Mouse (Mus musculus): Measurements from ENCODE around the gene Serpinb9e. TPM values are rescaled to one million over a fixed set of nuclear protein-coding genes. Genes with fewer than 3 reads are reported as not detected.
"Not testable (repeated sequence)": the region's sequence is repeated elsewhere in the genome, so short reads cannot be mapped to it uniquely, and the experiment has no call there.

The Serpinb9e gene
- not detected in 2 replicates for polyA plus RNA-seq (2014; fragmentation: Nextera tagmentation; extraction: Ambion mirVana)

DNA sequence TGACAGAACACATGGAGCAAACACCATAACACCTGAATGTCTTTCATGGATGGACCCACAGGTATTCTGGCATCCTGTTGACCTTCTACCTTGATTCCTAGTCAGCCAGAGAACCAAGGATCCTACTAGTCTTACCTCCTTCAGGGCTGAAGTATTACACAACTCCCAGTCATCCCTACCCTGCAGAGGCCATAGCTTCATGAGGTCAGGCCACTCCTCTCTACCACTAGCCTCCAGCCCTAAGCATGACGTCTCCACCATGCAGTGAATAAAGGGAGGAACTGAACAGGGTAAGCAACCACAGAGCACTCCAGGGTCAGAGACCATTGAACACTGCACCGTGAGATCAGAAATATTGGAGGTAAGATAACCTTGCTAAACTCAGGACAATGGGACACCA is at the start of gene Serpinb9e:
Gene Serpinb9e (plus strand): TSS at position 301 of the 400 bp plus-strand sequence.
- H3K4me2 ChIP-seq (ENCODE audit: low read length); H3K4me1 ChIP-seq (ENCODE audit: control insufficient read depth, insufficient read depth, low read length); H3K9ac ChIP-seq (ENCODE audit: low read length); H3K27me3 ChIP-seq (replicated peaks; ENCODE audit: control insufficient read depth, insufficient read depth, low read length); H3K9me3 ChIP-seq (replicated peaks; ENCODE audit: control insufficient read depth, low read length); H3K4me3 ChIP-seq (ENCODE audit: low read depth, low read length); H3K36me3 ChIP-seq (ENCODE audit: control insufficient read depth, insufficient read depth, low read length); H3K27ac ChIP-seq (ENCODE audit: low read depth, low read length); DNase-seq (ENCODE audit: low spot score); ATAC-seq: not testable (repeated sequence)
- WGBS: 77% methylated on average over 2 of the region's 2 CpGs

DNA sequence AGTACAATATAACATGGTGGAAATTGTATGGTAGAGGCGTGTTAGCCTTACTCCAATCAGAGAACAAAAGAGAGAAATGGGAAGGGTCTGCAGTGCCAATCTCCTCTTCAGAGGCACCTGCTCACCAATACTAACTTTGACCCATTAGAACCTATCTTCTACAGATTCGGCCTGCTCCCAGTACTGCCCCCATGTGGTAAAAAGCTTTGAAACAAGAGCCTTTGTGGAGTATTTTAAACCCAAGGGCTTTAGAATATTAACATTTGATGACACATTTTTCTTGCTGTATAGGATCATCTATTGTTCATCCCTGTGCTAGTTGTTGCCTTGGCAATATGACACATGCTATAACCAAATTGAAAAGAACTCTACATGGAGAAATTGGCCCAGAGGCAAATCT is 49.7 kb upstream of the Serpinb9e start:
- Histone ChIP-seq H3K27ac (ENCODE audit: low read depth, low read length) (no peak overlapping the region), H3K9me3 (replicated peaks; ENCODE audit: control insufficient read depth, low read length) (no peaks in the 10 kb centered on the region), H3K27me3 (replicated peaks; ENCODE audit: control insufficient read depth, insufficient read depth, low read length) (no peaks in the 10 kb centered on the region), H3K4me2 (ENCODE audit: low read length) (no peak overlapping the region), H3K4me1 (ENCODE audit: control insufficient read depth, insufficient read depth, low read length) (no peaks in the 10 kb centered on the region), H3K9ac (ENCODE audit: low read length) (no peak overlapping the region), H3K36me3 (ENCODE audit: control insufficient read depth, insufficient read depth, low read length) (no peaks in the 10 kb centered on the region), H3K4me3 (ENCODE audit: low read depth, low read length) (no peak overlapping the region)
- DNase-seq (ENCODE audit: low spot score): no peak
- ATAC-seq: no peak
- WGBS: 69% methylated on average over 2 of the region's 2 CpGs

DNA sequence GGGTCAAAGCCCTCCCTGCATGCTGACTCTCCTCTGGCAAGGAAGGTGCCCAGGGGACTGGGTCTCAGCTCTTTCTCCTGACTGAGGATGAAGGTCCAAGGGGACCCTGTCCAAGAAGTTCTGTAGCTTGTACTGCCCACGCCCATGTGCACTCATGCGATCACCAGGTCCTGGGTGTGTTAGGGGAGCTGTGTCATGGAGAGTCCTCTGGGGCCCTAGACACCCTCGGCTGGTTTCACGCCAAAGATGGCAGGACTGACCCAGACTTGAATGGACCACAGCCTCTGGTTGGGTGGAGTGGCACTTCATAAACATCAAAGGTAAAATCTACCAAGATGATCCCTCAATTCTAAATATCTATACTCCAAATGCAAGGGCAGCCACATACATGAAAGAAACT is 59.2 kb downstream of the Serpinb9e start:
- not testable (repeated sequence) for ATAC-seq; H3K27ac ChIP-seq (ENCODE audit: low read depth, low read length); H3K4me1 ChIP-seq (ENCODE audit: control insufficient read depth, insufficient read depth, low read length); H3K9ac ChIP-seq (ENCODE audit: low read length); H3K4me3 ChIP-seq (ENCODE audit: low read depth, low read length); H3K9me3 ChIP-seq (replicated peaks; ENCODE audit: control insufficient read depth, low read length); H3K27me3 ChIP-seq (replicated peaks; ENCODE audit: control insufficient read depth, insufficient read depth, low read length); DNase-seq (ENCODE audit: low spot score); H3K36me3 ChIP-seq (ENCODE audit: control insufficient read depth, insufficient read depth, low read length); H3K4me2 ChIP-seq (ENCODE audit: low read length)
- WGBS: 89% methylated on average over 4 of the region's 4 CpGs

Other genes starting within 250 kb of the Serpinb9e start
- gene Serpinb9, start 246.4 kb upstream of the Serpinb9e start, polyA plus RNA-seq (2014; fragmentation: Nextera tagmentation; extraction: Ambion mirVana): 1.2 and 1.3 TPM in 2 replicates
- 0.25 and 0.61 TPM in 2 replicates for gene Serpinb9b, start 222.2 kb upstream of the Serpinb9e start, polyA plus RNA-seq (2014; fragmentation: Nextera tagmentation; extraction: Ambion mirVana)
- 7.1 and 7.5 TPM in 2 replicates for gene Serpinb1b, start 171.0 kb upstream of the Serpinb9e start, polyA plus RNA-seq (2014; fragmentation: Nextera tagmentation; extraction: Ambion mirVana)
- gene Serpinb9c, start 89.9 kb upstream of the Serpinb9e start, polyA plus RNA-seq (2014; fragmentation: Nextera tagmentation; extraction: Ambion mirVana): not detected in 2 replicates
- gene Serpinb9d, start 56.7 kb upstream of the Serpinb9e start, polyA plus RNA-seq (2014; fragmentation: Nextera tagmentation; extraction: Ambion mirVana): not detected in 2 replicates
- gene Serpinb9f, start 74.5 kb downstream of the Serpinb9e start, polyA plus RNA-seq (2014; fragmentation: Nextera tagmentation; extraction: Ambion mirVana): not detected in 2 replicates
- not detected in 2 replicates for gene Gm11397, start 146.1 kb downstream of the Serpinb9e start, polyA plus RNA-seq (2014; fragmentation: Nextera tagmentation; extraction: Ambion mirVana)
- gene Serpinb9g, start 235.2 kb downstream of the Serpinb9e start, polyA plus RNA-seq (2014; fragmentation: Nextera tagmentation; extraction: Ambion mirVana): not detected in 2 replicates

Measured in forebrain, embryonic 14.5 days (tissue).